Mouse (Mus musculus): ENCODE results near the gene Aak1. TPM values are rescaled to one million over a fixed set of nuclear protein-coding genes. Genes with fewer than 3 reads are reported as not detected.

Gene Aak1
- polyA plus RNA-seq (2015; fragmentation: Nextera tagmentation; extraction: Ambion mirVana) = 3.2 TPM in 2 replicates

DNA sequence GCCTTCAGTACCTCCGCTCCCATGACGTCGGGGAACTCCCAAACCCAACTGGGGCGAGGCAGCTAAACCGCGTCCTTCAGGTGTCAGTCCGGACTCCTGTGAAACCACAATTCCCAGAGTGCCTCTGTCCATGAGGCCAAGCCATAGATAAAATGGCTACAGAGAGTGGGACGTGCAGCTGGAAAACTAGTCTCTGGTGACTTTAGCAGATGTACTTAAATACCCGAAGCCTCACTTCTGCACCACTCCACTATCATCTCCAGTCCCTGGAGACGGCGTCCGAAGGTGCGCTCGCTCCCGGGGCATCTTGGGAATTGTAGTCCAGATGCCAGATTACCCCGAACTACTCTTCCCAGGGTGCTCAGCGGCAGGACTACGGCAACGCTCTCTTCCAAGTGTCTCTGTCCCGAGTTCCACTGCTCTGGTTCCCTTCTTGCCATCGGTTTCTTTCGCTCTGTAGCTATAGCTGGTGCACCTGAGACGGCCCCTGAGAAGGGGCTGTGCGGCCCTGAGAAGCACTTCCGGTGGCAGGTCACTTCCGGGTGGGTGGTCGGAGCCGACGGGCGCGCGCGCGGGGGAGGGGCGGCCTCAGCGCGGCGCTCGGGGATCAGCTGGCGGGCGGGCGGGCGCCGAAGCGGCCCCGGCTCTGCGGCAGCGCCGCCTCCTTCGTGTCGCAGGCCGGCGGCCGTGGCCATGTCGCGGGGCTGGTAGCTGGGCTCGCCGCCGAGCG lies at the start of gene Aak1:
Aak1 (plus strand) TSS at position 603 of the 730 bp plus-strand sequence.
- Histone ChIP-seq H3K4me3 (replicated peaks) (peak within 1 kb of the TSS; percentile 97), H3K36me3 (replicated peaks) (no peaks in the 10 kb centered on the region; the same call in 1 of the 2 replicates), H3K9me3 (replicated peaks) (no peaks in the 10 kb centered on the region), H3K27me3 (no peaks in the 10 kb centered on the region), H3K4me1 (replicated peaks) (peaks cover 50% of the 10 kb centered on the region), H3K9ac (peak within 1 kb of the TSS; percentile 92), H3K4me2 (peak within 1 kb of the TSS; percentile 87), H3K27ac (replicated peaks) (peak within 1 kb of the TSS; percentile 94)
- WGBS (ENCODE audit: insufficient replicate concordance) = under 1% methylated on average over 60 of the region's 60 CpGs
- ATAC-seq (ENCODE audit: insufficient read depth) = peak; percentile 87

DNA sequence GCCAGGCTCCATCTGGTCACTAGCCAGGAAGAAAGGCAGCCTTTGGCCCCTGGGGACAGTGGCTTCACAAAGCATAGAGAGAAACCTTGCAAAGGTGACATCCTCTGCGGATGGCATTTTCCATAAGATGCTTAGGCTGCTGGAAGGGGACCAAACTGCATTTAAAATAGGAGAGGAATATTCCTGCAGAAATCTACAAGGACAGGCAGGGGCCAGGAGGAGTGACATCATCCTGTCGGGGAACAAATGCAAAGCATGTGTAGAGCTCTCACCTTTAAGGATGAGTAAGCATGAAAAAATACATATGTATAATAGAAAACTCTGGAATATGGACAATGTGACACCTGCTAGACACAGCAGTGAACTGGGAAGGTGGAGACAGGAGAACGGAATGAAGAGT lies 48.9 kb upstream of the Aak1 start:
- Histone ChIP-seq H3K4me3 (replicated peaks) (no peak overlapping the region), H3K27ac (replicated peaks) (no peak overlapping the region), H3K9ac (no peak overlapping the region), H3K27me3 (no peaks in the 10 kb centered on the region), H3K36me3 (replicated peaks) (no peaks in the 10 kb centered on the region), H3K4me1 (replicated peaks) (no peaks in the 10 kb centered on the region), H3K9me3 (replicated peaks) (no peaks in the 10 kb centered on the region), H3K4me2 (no peak overlapping the region)
- 72% methylated on average over 3 of the region's 3 CpGs for WGBS (ENCODE audit: insufficient replicate concordance)
- no peak for ATAC-seq (ENCODE audit: insufficient read depth)

DNA sequence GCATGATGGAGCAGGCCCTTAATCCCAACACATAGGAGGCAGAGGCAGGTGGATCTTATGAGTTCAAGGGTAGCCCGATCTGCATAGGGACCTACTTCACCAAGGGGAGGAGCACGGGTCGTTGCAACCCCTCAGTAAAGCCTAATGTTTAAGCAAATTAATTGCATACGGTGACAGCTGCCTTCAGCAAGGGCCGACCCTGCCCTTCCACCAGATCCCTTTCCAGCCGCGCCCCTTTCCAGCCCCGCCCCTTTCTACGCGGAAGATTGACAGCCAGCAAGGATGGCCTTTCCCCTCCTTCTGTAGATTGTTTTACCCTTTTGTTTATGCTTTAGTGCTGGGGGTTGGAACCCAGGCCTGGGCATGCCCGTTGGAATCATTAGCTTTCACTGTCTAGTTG lies 47.9 kb upstream of the Aak1 start:
- no peak overlapping the region for H3K9ac ChIP-seq
- no peaks in the 10 kb centered on the region for H3K27me3 ChIP-seq
- H3K4me3 ChIP-seq (replicated peaks) = no peak overlapping the region
- no peak overlapping the region for H3K4me2 ChIP-seq
- no peaks in the 10 kb centered on the region for H3K36me3 ChIP-seq (replicated peaks)
- H3K27ac ChIP-seq (replicated peaks) = no peak overlapping the region
- 36% methylated on average over 11 of the region's 11 CpGs for WGBS (ENCODE audit: insufficient replicate concordance)
- no peaks in the 10 kb centered on the region for H3K9me3 ChIP-seq (replicated peaks)
- H3K4me1 ChIP-seq (replicated peaks) = no peaks in the 10 kb centered on the region
- no peak for ATAC-seq (ENCODE audit: insufficient read depth)

DNA sequence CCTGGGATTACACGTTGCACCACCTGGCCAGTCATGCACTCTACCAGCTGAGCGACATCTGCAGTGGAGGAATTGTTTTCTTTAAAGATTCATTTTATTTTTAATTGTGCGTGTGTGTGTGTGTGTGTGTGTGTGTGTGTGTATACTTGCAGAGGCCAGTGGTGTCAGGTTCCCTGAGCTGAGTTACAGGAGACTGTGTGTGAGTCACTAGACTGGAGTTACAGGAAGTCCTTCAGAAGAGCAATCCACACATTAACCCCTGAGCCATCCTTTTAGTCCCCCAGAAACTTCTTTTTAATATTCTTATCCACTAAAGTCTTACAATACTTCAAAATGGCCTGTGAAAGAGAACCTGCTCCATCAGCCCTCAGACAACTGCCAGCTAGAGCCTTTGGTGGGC lies 44.7 kb upstream of the Aak1 start:
- no peak overlapping the region for H3K9ac ChIP-seq
- H3K4me1 ChIP-seq (replicated peaks) = no peaks in the 10 kb centered on the region
- H3K27ac ChIP-seq (replicated peaks) = no peak overlapping the region
- WGBS (ENCODE audit: insufficient replicate concordance) = 58% methylated on average over 3 of the region's 3 CpGs
- H3K4me2 ChIP-seq = no peak overlapping the region
- no peak for ATAC-seq (ENCODE audit: insufficient read depth)
- H3K4me3 ChIP-seq (replicated peaks) = no peak overlapping the region
- no peaks in the 10 kb centered on the region for H3K9me3 ChIP-seq (replicated peaks)
- no peaks in the 10 kb centered on the region for H3K27me3 ChIP-seq
- no peaks in the 10 kb centered on the region for H3K36me3 ChIP-seq (replicated peaks)

DNA sequence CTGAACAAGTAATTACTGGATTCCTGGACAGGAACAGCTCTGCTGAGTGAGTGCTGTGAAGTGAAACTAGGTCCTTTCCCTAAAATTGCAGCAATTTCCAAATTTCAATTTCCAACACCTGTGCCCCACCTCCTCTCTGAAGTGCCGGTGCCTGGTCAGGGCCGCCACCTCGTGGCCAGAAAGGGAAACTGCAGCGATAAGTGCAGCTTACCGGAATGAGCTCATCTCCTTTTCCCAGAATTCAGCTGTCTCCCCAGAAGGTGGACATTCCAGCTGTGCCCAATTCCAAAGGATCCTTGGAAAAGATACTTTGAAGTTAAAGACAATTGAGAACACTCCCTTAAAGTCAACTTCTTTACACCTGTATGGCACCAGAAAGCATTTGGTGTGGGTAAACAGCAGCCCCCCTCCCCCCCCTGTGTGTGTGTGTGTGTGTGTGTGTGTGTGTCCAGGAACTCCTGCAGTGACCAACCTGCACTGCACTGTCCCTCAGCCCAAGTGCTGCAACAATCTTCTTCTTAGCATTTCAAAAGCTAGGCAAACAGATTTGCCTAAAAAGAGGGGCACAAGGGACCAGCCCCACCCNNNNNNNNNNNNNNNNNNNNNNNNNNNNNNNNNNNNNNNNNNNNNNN lies 42.7 kb upstream of the Aak1 start:
- H3K36me3 ChIP-seq (replicated peaks) = no peaks in the 10 kb centered on the region
- ATAC-seq (ENCODE audit: insufficient read depth) = no peak

DNA sequence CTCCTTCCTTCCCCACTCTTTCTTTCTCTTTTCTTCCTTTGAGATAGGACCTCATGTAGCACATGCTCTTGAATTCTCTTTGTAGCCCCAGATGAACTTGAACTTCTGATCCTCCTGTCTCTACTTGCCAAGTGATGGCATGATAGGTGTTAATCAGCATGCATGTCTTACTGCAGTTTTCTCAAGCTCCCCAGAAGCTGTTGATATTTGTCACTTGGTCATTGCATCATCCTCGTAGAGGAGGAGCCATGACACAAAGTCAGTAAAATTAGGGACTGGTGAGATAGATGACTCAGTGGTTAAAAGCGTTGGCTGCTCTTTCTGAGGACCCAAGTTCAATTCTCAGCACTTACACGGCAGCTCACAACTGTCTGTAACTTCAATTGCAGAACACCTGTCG lies 36.4 kb upstream of the Aak1 start:
- Histone ChIP-seq H3K9ac (no peak overlapping the region), H3K27me3 (no peaks in the 10 kb centered on the region; the same call in 1 of the 2 replicates), H3K4me1 (replicated peaks) (peaks cover 2% of the 10 kb centered on the region; the same call in 1 of the 2 replicates), H3K36me3 (replicated peaks) (no peaks in the 10 kb centered on the region), H3K4me3 (replicated peaks) (no peak overlapping the region), H3K9me3 (replicated peaks) (no peaks in the 10 kb centered on the region), H3K27ac (replicated peaks) (no peak overlapping the region), H3K4me2 (no peak overlapping the region)
- ATAC-seq (ENCODE audit: insufficient read depth) = no peak
- 31% methylated on average over 4 of the region's 4 CpGs for WGBS (ENCODE audit: insufficient replicate concordance)

More for the DNA sequence above, 42.7 kb upstream of the Aak1 start:
- Histone ChIP-seq H3K9me3 (replicated peaks) (no peaks in the 10 kb centered on the region), H3K27ac (replicated peaks) (no peak overlapping the region), H3K4me2 (no peak overlapping the region), H3K4me1 (replicated peaks) (no peaks in the 10 kb centered on the region), H3K4me3 (replicated peaks) (no peak overlapping the region), H3K27me3 (no peaks in the 10 kb centered on the region; the same call in 1 of the 2 replicates), H3K9ac (no peak overlapping the region)
- WGBS (ENCODE audit: insufficient replicate concordance) = under 1% methylated on average over 5 of the region's 5 CpGs

DNA sequence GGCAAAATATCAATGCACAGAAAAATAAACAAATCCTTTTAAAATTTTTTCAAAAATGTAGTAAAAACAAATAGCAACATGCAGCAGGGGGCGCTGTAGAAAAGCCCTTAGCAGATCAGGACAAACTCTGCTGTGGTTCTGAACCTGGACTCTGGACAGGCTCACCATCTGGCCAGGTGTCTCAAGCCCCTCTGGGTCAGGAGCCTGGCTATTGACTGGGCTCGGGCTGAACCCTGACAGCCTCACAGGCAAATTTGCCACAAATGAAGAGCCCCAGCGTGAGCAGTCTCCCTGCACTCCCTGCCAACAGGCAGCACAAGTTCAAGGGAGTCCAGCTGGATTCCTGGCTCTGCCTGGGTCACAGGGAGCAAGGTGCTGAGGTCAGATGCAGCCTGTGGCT lies 36.0 kb upstream of the Aak1 start:
- no peak overlapping the region for H3K4me2 ChIP-seq
- H3K36me3 ChIP-seq (replicated peaks) = no peaks in the 10 kb centered on the region
- H3K9me3 ChIP-seq (replicated peaks) = no peaks in the 10 kb centered on the region
- no peak overlapping the region for H3K4me3 ChIP-seq (replicated peaks)
- WGBS (ENCODE audit: insufficient replicate concordance) = 15% methylated on average over 3 of the region's 3 CpGs
- no peak for ATAC-seq (ENCODE audit: insufficient read depth)
- no peak overlapping the region for H3K27ac ChIP-seq (replicated peaks)
- H3K9ac ChIP-seq = no peak overlapping the region
- no peaks in the 10 kb centered on the region; the same call in 1 of the 2 replicates for H3K27me3 ChIP-seq
- peaks cover 2% of the 10 kb centered on the region; the same call in 1 of the 2 replicates for H3K4me1 ChIP-seq (replicated peaks)

DNA sequence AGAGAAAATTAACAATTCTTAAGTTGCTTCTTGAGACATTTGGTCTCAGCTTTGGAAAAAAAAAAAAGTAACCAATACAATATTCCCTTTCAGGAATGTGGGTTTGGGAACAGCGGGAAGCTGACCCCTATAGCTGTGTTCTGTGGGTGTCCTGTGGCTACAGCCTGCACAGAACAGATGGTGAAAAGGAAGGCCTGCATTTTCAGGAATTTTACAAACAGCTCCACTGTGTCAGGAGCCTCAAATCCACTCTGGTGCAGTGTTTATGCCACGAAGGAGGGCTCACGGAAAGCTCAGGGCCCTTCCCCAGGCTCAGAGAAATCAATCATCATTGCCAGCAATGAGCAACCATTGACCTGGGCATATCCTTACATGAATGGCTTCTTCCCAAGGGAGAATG lies 34.4 kb upstream of the Aak1 start:
- 64% methylated on average over 3 of the region's 3 CpGs for WGBS (ENCODE audit: insufficient replicate concordance)
- H3K4me3 ChIP-seq (replicated peaks) = no peak overlapping the region
- no peaks in the 10 kb centered on the region for H3K36me3 ChIP-seq (replicated peaks)
- peaks cover 2% of the 10 kb centered on the region; the same call in 1 of the 2 replicates for H3K4me1 ChIP-seq (replicated peaks)
- H3K9ac ChIP-seq = no peak overlapping the region
- no peak for ATAC-seq (ENCODE audit: insufficient read depth)
- H3K9me3 ChIP-seq (replicated peaks) = no peaks in the 10 kb centered on the region
- H3K27me3 ChIP-seq = no peaks in the 10 kb centered on the region; the same call in 1 of the 2 replicates
- H3K27ac ChIP-seq (replicated peaks) = no peak overlapping the region
- H3K4me2 ChIP-seq = no peak overlapping the region

DNA sequence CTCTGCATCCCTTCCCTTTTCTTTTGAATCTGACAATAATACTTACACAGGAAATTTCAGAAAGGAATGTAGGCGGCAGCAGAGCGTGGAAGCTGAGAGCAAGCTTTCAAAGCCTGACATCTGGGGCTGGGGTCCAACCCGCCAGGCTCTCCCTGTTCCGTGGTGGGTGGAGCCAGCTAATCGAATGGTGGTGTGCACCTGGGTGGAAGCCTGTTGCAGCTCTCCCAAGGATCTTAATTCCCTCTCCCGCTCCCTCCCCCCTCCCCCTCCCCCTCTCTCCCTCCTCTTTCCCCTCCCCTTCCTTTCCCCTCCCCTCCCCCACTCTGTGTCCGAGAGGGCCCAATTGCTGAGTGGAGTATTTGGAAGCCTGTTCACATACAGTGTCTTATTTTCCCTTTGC lies 33.9 kb upstream of the Aak1 start:
- Histone ChIP-seq H3K27me3 (no peaks in the 10 kb centered on the region), H3K4me1 (replicated peaks) (peaks cover 2% of the 10 kb centered on the region; the same call in 1 of the 2 replicates), H3K4me3 (replicated peaks) (no peak overlapping the region), H3K27ac (replicated peaks) (no peak overlapping the region), H3K9ac (no peak overlapping the region), H3K36me3 (replicated peaks) (no peaks in the 10 kb centered on the region), H3K4me2 (no peak overlapping the region), H3K9me3 (replicated peaks) (no peaks in the 10 kb centered on the region)
- no peak for ATAC-seq (ENCODE audit: insufficient read depth)
- 40% methylated on average over 7 of the region's 7 CpGs for WGBS (ENCODE audit: insufficient replicate concordance)

DNA sequence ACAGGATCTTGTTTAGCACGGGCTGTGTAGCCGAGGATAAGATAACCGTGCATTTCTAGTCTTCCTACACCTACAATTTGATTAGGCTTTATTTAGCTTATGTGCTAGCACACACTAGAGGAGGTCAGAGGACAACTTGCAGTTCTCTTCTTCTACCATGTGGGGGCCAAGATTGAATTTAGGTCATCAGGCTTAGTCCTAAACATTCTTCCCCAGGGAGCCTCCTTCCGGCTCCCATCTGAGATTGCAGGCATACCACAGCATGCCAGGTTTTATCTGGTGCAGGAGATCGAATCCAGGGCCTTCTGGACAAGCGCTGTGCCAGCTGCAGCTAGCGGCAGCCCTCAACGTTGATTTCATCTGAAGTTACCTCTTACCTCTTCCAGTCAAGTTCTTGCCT lies 32.7 kb upstream of the Aak1 start:
- H3K36me3 ChIP-seq (replicated peaks) = no peaks in the 10 kb centered on the region
- 15% methylated on average over 8 of the region's 8 CpGs for WGBS (ENCODE audit: insufficient replicate concordance)
- H3K4me2 ChIP-seq = no peak overlapping the region
- H3K27me3 ChIP-seq = no peaks in the 10 kb centered on the region
- ATAC-seq (ENCODE audit: insufficient read depth) = no peak
- no peak overlapping the region for H3K4me3 ChIP-seq (replicated peaks)
- H3K27ac ChIP-seq (replicated peaks) = no peak overlapping the region
- no peak overlapping the region for H3K9ac ChIP-seq
- peaks cover 2% of the 10 kb centered on the region; the same call in 1 of the 2 replicates for H3K4me1 ChIP-seq (replicated peaks)
- H3K9me3 ChIP-seq (replicated peaks) = no peaks in the 10 kb centered on the region

DNA sequence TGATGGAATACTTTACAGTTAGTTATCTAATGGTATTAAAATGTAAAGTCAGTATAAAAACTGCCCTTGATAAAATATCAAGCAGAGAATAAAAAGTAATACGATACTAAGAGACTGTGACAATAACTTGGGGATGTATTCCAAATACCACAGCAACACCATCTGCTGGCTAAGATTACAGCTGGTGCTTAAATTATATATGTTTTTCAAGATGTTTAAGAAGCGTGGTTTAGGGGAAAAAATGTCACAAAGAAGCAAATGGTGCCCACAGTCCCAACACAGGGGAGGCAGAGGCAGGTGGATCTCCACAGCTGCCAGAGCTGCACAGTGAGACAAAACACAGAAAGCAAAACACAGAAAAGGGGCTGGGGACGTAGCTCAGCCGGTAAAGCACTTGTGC lies 30.4 kb upstream of the Aak1 start:
- Histone ChIP-seq H3K4me2 (no peak overlapping the region), H3K27me3 (peaks cover 19% of the 10 kb centered on the region), H3K4me1 (replicated peaks) (peaks cover 12% of the 10 kb centered on the region; the same call in 1 of the 2 replicates), H3K4me3 (replicated peaks) (no peak overlapping the region), H3K36me3 (replicated peaks) (no peaks in the 10 kb centered on the region), H3K9me3 (replicated peaks) (no peaks in the 10 kb centered on the region), H3K9ac (no peak overlapping the region), H3K27ac (replicated peaks) (no peak overlapping the region)
- ATAC-seq (ENCODE audit: insufficient read depth) = no peak
- WGBS (ENCODE audit: insufficient replicate concordance) = 63% methylated on average over 4 of the region's 4 CpGs

All from liver, embryonic 15.5 days (tissue).